Mouse (Mus musculus): ENCODE results near the gene S1pr5. TPM values are rescaled to one million over a fixed set of nuclear protein-coding genes. Genes with fewer than 3 reads are reported as not detected.
"Not testable (repeated sequence)": the region's sequence is repeated elsewhere in the genome, so short reads cannot be mapped to it uniquely, and the experiment has no call there.

S1pr5 gene
- total RNA-seq, 2 experiments from 2014 or later: 1.1 TPM; not detected in 1

DNA sequence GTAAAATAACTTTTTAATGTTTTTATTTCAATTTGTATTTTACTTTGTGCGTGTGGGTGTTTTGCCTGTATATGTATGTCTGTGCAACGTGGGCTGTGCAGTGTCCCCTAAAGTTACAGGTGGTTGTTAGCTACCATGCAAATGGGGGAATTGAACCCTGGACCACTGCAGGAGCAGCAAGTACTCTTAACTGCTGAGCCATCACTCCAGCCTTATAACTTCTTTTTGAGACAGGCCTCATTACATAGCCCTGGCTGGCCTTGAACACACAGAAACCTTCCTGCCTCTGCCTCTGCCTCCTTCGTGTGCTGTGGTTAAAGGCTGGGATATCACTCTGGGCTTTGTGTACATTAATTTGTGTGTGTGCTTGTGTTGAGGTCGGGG lies 8.8 kb downstream of the S1pr5 start:
- ATAC-seq (replicated peaks; ENCODE audit: low FRiP score, low TSS enrichment, poor library complexity, severe bottlenecking): no peak

DNA sequence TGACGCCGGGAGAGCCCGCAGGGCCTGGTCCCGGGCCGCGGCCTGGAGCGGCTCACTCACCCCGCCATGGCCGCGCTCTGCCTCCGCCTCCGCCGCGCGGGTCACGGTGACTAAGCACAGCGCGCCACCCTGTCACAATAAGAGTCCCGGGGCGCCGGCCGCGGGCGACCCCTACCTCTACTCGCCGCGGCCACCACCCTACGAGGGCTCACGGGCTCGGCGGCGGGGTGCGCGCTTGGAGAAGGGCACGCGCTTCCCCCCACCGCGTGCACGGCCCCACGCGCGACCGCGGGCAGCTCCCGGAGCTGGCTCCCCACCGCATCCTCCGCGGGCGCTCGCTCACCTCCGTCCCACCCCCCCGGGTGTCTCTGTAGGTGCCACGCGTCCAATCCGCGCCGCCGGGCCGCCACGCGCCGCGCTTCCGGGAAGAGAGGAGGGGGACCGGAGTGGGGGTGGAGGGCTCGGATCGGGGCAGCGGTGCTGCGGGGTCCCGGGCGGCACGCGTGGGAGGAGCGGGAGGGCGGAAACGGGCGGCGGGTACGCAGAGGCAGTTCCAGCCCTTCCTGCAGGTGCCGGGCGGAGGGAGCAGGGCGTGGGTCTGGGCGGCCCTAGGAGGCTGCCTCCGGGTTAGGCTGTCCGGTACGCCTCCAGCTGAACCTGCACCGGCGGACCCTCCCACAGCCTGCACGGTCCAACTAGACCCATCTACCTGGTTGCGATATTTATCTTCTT lies 9.3 kb downstream of the S1pr5 start, which contains the start of gene Keap1:
Gene Keap1, minus strand, starts transcription at position 629 of the 732 bp plus-strand sequence.
- ATAC-seq (replicated peaks; ENCODE audit: low FRiP score, low TSS enrichment, poor library complexity, severe bottlenecking): peak; percentile 53

DNA sequence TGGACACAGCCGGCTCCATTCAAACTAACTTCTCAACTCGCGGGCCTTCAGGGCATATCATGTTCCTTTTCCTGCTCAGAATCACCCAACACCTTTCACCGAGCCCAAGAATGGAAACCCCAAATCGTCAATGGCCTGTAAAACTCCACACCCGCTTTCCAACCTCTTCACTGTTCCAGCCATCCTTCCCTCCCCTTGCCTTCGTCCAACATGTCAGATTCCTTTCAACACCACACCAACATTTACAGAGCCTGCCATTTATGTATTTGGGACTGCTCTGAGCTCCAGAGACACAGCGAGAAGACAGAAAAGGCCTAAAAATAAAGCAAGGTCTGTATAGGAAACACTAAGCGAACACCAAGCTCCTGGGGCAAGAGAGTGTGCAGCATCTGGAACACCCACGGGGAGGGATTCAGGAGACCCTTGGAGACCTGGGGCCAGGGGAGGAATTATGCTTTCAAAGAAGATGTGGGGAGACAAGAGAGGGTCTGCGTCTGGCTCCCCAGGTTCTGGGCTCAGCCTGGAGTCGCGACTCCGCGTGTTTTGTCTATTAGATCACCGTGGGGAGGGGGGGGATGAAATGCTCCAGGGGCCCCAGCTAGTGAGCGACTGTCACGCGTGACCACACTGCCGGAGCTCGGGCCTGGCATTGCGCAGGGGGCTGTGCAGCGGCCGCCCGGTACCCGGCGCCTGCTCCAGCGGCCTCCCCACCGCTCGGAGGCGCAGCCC lies 10.1 kb downstream of the S1pr5 start:
- ATAC-seq (replicated peaks; ENCODE audit: low FRiP score, low TSS enrichment, poor library complexity, severe bottlenecking): no peak

DNA sequence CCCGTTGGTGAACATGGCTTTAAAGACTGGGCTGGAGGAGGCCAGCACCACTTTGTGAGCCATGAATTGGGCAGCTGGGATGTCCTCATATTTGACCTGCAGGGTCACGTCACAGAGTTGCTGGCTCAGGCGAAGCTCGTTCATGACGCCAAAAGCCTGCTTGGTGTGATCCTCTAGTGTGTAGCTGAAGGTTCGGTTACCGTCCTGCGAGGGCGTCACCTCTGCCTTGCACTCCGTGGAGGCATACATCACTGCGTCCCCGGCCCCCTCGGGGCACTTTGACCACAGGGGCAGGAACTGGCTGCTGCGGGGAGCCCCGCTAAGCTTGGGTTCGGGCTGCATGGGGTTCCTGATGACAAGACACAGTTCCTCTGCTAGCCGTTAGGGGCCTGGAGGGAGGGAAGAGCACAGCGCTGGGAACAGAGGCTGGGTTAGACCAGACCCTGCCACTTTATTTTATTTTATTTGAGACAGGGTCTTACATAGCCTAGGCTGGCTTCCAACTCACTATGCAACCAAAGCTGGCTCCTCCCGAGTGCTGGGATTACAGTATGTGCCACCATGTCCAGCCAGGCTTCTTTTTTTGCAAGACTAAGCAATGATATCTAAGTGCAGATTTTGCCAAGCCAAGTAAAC lies 10.8 kb downstream of the S1pr5 start:
- ATAC-seq (replicated peaks; ENCODE audit: low FRiP score, low TSS enrichment, poor library complexity, severe bottlenecking): peak; percentile 69

DNA sequence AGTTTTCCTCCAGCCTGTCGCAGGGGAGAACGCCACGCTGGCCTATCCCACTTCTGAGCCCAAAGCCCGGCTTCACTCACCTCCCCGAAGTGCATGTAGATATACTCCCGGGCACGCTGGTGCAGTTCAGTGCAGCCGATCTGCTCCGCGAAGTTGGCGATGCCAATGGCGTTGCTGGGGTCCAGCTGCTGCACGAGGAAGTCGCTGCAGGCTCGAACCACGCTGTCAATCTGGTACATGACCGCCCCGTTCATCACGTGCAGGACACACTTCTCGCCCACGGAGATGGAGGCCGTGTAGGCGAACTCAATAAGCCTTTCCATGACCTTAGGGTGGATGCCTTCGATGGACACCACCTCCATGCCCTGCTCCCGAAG lies 11.3 kb downstream of the S1pr5 start:
- ATAC-seq (replicated peaks; ENCODE audit: low FRiP score, low TSS enrichment, poor library complexity, severe bottlenecking): no peak

DNA sequence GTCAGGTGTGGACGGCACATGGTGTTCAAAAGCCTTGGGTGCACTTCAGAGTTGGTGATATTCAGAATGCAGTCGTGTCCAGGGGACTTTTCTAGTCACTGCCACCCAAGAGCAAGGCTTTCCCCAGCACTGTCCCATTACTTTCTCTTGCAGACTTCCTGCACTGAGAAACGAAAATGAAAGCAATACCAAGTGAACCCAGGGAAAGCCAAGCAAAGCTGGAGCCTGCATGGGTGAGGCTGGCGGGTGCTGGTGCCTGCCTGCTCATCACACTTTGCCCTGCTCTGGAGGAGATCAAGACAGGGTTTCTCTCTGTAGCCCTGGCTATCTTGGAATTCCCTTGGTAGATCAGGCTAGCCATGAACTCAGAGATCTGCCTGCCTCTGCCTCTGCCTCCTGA lies 12.9 kb downstream of the S1pr5 start:
- no peak for ATAC-seq (replicated peaks; ENCODE audit: low FRiP score, low TSS enrichment, poor library complexity, severe bottlenecking)

DNA sequence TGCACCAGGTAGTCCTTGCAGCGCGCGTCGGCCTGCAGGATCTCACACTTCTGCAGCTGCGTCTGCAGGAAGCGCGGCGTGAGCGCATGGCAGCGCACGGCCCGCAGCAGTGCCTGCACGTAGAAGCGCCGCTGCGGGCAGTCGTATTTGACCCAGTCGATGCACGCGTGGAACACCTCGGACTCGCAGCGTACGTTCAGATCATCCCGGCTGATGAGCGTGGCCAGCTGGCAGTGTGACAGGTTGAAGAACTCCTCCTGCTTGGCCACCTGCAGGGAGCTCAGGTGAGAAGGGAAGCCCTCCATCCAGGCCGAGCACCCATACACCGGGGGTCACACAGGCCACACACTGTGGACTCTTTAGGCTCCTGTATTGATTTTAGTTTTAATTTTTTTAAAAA lies 14.4 kb downstream of the S1pr5 start:
- no peak for ATAC-seq (replicated peaks; ENCODE audit: low FRiP score, low TSS enrichment, poor library complexity, severe bottlenecking)

DNA sequence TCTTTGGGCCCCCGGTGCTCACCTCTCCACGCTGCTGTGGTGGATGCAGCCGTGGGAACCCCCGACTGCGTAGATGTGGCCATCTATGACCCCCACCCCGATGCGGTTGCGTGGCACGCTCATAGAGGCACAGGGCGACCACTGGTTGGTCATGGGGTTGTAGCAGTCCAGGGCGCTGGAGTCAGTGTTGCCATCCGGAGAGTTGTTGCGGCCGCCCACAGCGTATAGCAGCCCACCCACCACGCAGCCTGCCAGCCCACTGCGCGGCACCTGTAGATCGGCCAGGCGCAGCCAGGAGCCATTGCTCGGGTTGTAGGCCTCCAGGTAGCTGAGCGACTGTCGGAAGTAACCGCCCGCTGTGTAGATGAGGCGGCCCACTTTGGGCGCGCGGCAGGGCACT lies 14.9 kb downstream of the S1pr5 start:
- ATAC-seq (replicated peaks; ENCODE audit: low FRiP score, low TSS enrichment, poor library complexity, severe bottlenecking): no peak

DNA sequence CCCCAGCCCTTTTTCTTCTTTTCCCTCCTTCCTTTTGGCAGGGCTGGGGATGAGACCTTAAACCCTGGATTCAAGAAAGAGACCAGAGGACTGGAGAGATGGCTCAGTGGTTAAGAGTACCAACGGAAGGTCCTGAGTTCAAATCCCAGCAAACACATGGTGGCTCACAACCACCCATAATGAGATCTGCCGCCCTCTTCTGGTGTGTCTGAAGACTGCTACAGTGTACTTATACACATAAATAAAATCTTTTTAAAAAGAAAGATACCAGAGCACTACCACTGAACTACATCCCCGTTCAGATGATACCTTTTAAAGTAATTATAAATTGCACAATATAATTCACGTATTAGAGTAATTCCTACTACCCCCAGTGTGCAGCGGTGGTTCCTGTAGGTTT lies 15.4 kb downstream of the S1pr5 start:
- no peak for ATAC-seq (replicated peaks; ENCODE audit: low FRiP score, low TSS enrichment, poor library complexity, severe bottlenecking)

DNA sequence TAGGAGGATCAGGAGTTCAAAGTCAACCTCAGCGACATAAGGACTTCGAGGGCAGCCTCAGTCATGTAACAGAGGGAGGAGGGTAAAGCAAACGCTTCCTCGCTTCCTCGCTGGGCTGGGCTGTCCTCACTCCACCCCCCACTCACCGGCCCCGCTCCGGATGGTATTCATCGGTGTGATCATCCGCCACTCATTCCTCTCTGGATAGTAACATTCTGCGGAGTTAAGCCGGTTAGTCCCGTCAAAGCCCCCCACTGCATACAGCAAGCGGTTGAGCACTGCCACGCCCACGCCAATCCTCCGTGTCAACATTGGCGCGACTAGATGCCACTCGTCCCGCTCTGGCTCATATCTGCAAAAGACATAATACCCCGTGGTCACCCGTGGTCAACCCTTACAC lies 16.7 kb downstream of the S1pr5 start:
- no peak for ATAC-seq (replicated peaks; ENCODE audit: low FRiP score, low TSS enrichment, poor library complexity, severe bottlenecking)

DNA sequence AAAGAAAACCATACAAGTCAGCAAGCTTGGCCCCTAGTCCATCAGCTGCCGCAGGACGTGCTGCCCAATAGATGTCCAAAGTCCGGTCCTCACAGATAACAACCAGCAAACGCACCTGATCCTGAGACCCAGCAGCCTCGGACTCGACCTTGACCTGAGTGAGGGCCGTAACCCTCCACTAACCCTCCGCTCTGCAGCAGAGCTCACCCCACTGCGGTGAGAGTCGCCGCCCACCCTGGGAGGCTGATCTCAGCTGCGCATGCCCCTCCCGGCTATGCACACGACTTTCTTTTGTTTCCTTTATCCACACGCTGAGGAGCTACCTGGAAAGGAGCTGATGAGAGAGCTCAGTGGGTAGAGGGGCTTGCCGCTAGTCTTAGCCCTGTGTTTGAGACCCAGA lies 20.9 kb downstream of the S1pr5 start:
- peak; percentile 55; the same call in 1 of the 2 replicates for ATAC-seq (replicated peaks; ENCODE audit: low FRiP score, low TSS enrichment, poor library complexity, severe bottlenecking)

DNA sequence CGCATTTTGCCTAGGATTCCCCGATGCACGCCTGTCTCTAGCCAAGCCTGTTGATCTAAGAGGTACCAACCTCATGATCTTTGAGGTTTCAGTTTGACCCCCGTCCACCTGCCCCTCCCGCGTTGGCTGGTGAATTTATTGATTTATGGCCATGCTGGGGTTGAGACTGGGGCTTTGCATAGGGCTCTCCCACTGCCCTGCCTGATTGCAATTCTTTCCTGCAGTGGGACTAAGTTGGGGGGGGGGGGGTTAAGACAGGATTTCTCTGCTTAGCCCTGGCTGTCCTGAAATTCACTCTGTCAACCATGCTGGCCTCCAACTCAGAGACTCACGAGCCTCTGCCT lies 22.9 kb downstream of the S1pr5 start:
- ATAC-seq (replicated peaks; ENCODE audit: low FRiP score, low TSS enrichment, poor library complexity, severe bottlenecking): no peak

DNA sequence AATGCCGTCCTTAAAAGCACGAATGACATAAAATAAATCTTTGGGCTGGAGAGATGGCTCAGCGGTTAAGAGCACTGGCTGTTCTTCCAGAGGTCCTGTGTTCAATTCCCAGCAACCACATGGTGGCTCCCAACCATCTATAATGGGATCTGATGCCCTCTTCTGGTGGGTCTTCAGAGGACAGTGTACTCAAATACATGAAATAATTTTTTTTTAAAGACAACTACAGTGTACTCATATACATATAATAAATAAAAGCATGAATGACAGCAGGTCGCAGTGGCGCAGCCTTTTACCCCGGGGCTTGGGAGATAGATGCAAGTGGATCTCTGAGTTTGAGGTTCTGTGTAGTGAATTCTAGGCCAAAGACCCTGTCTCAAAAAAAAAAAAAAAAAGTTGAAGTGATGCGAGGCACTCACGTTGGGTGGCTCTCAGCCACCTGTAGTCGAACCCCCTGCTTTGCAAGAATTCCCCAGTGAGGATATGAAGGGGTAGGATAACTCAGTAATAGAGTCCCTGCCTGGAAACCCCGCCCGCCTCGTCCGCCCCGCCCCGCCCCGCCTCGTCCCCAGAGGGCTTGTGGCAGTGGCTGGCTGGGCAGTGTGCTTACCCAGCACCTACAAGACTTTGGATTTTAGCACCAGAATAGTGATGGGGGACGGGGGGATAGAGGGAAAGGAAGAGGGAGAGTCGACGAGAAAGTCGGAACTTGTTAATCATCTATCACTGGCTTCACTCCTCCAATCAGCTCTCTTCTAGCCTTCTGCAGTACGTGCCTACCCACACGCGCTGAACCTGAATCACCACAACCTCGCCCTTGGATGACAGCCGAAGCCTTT lies 23.4 kb downstream of the S1pr5 start:
- no peak for ATAC-seq (replicated peaks; ENCODE audit: low FRiP score, low TSS enrichment, poor library complexity, severe bottlenecking)

DNA sequence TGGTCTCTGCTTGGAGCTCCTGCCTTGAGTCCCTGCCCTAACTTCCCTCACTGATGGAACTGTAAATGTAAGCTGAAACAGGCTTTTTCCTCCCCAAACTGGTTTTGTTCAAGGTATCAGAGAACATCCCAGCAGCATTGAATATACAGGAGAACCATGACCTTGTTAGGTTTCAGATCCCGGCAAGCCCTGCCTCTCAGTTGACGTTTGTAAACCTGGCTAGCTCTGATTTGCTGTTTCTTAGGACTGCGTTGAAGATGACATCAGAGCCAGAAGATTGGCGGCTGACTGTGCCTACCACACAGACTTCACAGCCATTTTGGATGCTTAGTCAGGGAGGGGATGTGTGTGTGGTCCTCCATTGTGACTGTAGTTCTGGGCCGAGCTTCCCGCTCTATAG lies 24.3 kb downstream of the S1pr5 start:
- no peak for ATAC-seq (replicated peaks; ENCODE audit: low FRiP score, low TSS enrichment, poor library complexity, severe bottlenecking)

DNA sequence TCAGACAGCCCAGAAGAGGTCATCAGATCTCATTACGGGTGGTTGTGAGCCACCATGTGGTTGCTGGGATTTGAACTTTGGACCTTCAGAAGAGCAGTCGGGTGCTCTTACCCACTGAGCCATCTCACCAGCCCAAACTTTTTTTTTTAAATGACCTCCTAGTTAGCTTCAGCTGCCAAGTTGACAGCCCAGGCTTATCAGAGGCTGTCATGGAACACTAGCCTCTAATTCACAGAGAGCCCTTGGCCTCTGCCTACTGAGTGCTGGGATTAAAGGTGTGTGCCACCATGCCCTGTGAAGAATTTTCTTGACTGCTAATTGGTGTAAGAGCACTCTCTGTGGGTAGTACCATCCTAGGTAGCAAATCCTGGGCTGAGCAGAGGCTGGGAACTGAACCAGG lies 24.8 kb downstream of the S1pr5 start:
- ATAC-seq (replicated peaks; ENCODE audit: low FRiP score, low TSS enrichment, poor library complexity, severe bottlenecking): not testable (repeated sequence)

DNA sequence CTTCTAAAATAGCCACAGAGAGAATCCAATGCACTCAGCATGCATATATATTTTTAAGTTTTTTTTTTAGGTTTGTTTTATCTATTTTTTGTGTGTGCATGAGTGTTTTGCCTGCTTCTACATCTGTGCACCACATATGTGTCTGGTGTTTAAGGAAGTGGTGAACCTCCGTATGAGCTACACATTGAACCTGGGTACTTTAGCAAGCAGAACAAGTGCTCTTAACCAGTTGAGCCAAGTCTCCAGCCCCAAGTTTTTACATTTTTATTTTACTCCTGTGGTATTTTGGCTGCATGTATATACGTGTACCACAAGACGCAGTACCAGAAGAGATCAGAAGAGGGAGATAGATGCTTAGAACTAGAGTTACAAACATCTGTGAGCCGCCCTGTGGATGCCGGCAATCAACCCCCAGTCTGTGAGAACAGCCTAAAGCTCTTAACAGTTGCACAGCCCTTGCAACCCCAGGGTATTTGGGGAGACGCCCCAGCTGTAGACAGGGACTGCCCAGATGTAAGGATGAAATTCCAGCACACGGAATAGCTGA lies 26.8 kb downstream of the S1pr5 start:
- ATAC-seq (replicated peaks; ENCODE audit: low FRiP score, low TSS enrichment, poor library complexity, severe bottlenecking): peak; percentile 64

DNA sequence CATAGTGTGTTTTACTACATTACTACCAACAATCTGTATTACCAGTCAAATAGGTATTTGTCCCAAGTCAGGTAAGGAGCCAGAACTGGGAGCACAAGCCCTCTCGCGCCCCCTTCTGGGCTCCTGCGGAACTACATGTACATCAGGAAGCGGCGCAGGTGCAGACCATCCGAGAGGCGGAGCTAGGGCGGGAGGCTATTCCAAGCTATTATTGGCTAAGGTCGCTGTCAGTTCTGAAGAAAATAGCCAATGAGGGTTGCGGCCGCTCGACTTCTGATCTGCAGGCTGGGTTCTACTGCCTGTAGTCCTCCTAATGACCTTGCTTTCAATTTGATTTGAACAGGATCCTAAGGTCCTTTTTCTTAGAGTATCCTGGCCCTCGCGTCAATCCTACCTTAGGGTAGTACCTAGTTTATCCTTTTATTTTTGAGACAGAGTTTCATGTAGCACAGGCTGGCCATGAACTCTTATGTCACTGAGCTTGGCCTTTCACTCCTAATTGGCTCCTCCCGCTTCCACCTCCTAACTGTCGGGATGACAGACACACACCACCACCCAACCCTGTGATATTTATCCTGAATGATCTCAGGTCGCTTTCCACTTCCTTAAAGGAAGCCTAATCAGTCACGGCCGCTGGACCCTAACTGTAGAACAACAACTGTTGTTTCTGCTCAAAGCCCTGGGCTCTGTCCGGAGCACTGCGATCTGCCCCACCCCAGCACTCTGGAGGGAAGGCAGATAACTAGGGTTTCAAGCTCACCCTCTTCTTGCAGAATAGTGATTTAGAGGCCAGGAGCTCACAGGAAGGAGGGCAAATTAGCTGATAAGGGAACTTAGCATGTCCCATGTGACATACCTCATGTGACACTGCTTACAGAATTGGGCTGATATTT lies 27.5 kb downstream of the S1pr5 start:
- peak; percentile 90 for ATAC-seq (replicated peaks; ENCODE audit: low FRiP score, low TSS enrichment, poor library complexity, severe bottlenecking)

DNA sequence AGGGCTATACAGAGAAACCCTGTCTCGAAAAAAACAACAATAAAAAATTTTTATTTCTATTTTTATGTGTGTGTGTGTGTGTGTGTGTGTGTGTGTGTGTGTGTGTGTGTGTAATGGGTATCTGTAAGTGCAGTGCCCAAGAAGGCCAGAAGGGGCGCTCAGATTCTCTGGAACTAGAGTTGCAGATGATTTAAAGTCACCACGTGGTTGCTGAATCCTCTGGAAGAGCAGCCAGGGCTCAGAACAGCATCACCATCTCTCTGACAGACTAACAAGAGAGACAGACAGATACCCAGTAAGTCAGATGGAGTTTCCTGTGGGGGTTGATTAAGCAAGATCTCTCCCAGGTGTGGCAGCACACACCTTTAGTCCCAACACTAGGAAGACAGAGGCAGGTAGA lies 28.4 kb downstream of the S1pr5 start:
- ATAC-seq (replicated peaks; ENCODE audit: low FRiP score, low TSS enrichment, poor library complexity, severe bottlenecking): no peak
